Mouse (Mus musculus): ENCODE measurements around the gene Fbxw9.

- TF ChIP-seq POLR2A (IDR thresholded peaks at IDR 0.05; ENCODE audit: low read depth, low read length) (no peak), CTCF (IDR thresholded peaks at IDR 0.05; ENCODE audit: borderline replicate concordance, insufficient read depth, low read length) (no peak)
These were observed 37.0 kb downstream of the Fbxw9 start for GRCm38 (mm10) chr8:85096850-85097249.

Data from embryonic fibroblast, embryonic 13.5 days (primary cell).